Mouse (Mus musculus) cerebellum, adult 2 months (tissue): Measurements from ENCODE around the gene Snx5.

Experiments
- CTCF ChIP-seq: fragments of 200-500 bp; IDR thresholded peaks from 2 replicates; pipeline ENCODE4 v1.5.1; 2011; ENCODE audit warnings: low read depth, mild to moderate bottlenecking, control low read depth, low read length, moderate library complexity, borderline replicate concordance; ENCODE audit not compliant: insufficient read depth
- POLR2A ChIP-seq: fragments of 200-500 bp; IDR thresholded peaks from 2 replicates; pipeline ENCODE4 v1.6.1; 2011; ENCODE audit warnings: low read length, control low read depth, borderline replicate concordance; ENCODE audit not compliant: insufficient read depth

GRCm38 (mm10) chr2:144310273-144310672 is 39.6 kb upstream of the Snx5 start:
- TF ChIP-seq POLR2A (no peak), CTCF (no peak)
